Mouse (Mus musculus) ES-Bruce4 (cell line): Measurements from ENCODE around the gene Ppp1r15a.

Source experiments
- CTCF ChIP-seq: IDR thresholded peaks from one replicate; pipeline ENCODE4 v1.8.1; 2011; ENCODE audit warnings: low read depth, low read length
- EP300 ChIP-seq: IDR thresholded peaks from 2 replicates; pipeline ENCODE4 v1.6.1; 2011; ENCODE audit warnings: low read depth, low read length; ENCODE audit not compliant: insufficient read depth
- POLR2A ChIP-seq: IDR thresholded peaks from one replicate; pipeline ENCODE4 v1.8.1; 2011; ENCODE audit warnings: low read length; ENCODE audit not compliant: insufficient read depth

DNA sequence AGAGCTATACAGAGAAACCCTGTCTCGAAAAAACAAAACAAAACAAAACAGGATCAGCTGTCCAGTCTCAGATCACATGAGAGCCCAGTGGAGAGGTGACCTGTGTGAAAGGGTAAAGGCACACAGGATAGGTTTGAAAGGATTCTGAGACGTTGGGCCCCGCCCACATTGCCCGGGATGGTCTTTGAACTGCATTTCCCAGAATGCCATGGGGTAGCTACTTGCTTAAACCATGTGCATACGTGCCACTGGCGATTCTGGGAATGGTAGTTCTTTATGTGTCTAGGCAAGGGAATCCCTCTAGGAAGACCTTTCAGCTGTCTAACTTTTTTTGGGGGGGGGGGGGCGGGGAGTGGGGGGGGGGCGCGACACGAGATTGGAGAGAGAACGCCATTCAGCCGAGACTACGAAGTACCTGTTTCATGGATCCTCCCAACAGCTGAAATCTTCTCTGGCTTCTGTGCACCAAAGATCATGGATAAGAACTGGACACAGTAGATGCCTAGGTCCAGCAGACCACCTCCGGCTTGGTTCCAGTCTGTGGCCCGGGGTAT, 44.6 kb downstream of the Ppp1r15a start, which contains the start of gene Tulp2:
- TF ChIP-seq CTCF (no peak), POLR2A (no peak), EP300 (no peak)
